Mouse (Mus musculus): ENCODE measurements around the gene Adam19.
A peak's percentile ranks its signal among the peaks of the same experiment; 100 is the strongest.
"Not testable (repeated sequence)": the region's sequence is repeated elsewhere in the genome, so short reads cannot be mapped to it uniquely, and the experiment has no call there.

Gene Adam19

GRCm38 (mm10) chr11:46143342-46143741, 87.5 kb downstream of the Adam19 start:
- DNase-seq = no peak

GRCm38 (mm10) chr11:46145163-46145875, 89.5 kb downstream of the Adam19 start:
- no peak for DNase-seq

GRCm38 (mm10) chr11:46146619-46147018, 90.8 kb downstream of the Adam19 start:
- DNase-seq = no peak

GRCm38 (mm10) chr11:46156945-46157344, 101.2 kb downstream of the Adam19 start:
- no peak for DNase-seq

DNA sequence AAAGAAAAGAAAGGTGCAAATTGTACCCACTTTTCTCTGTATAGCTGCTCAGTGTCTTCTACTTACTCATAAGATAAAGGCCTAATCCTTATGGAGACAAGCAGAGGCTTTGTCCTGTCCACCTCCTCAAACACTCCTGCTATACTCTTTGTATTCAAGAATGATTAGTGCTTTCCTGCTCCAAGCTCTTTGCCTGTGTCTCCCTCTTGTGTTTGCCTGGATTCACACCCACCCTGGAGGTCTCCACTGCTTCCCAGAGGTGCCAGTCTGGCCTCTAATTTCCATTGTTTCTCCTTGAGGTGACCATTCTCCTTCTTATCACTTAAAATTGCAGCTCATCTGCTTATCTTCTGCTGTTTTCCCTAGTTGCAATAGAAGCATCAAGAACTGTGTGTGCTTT, 101.7 kb downstream of the Adam19 start:
- DNase-seq = no peak

- DNase-seq = peak; percentile 40
Observed at GRCm38 (mm10) chr11:46165866-46166585, 110.2 kb downstream of the Adam19 start, which contains the start of gene Nipal4. Nipal4 (minus strand) TSS chr11:46166508.

DNA sequence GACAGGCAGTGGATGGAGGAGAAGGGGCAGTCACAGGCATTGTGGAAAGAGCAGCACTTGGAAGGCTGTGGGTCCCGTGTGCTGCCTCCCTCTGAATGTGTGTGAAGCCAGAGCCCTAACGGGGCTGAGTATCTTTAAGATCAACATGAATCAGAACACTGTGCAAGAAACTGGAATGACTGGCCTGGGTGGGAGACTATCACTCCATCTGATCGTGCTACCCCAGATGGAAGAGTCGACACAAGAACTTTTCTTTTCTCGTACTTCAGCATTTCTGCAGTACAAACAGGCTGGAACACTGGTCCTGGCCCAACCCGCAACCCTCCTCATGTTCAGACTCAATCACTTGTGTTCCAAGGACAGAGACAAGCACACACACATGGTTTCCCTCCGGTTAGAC, 112.7 kb downstream of the Adam19 start:
- no peak for DNase-seq

DNA sequence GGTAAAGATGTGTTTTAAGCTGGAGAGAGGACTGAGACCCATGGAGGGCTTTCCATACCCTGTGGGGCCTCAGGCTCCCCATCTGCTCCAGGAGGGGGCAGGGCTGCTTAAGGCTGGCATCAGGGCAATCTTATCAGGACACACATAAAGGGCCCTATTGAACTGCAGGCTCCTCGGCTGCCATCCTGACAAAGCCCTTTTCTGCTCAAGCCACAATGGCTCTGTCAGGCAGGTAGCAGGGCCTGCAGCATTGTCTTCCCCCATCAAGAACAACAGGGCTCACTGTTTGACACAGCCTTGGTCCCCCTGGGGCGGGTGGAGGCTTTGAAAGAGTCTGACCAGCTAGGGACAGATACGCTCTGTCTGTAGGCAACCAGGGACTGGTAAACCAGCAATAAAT, 114.1 kb downstream of the Adam19 start:
- DNase-seq = peak; percentile 59

- no peak for DNase-seq
Observed at GRCm38 (mm10) chr11:46172128-46172527, 116.3 kb downstream of the Adam19 start.

DNA sequence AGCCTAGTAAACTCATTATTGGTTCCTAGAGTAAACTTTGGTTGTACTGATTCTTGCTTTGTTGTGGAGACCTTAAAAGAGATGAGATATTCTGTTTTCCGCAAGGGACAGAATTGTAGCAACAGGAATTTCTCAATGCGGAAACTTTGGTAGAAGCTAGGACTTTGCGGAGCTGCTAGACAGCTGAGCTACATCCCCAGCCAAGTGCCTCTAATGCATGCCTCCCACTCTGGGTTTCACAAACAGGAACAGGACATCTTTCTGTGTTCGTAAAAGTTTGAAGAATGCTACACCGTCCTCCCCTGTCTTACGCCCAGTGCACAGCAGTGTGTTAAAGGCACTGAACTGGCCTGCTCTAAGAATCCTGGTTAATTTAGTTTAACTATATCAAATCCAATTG, 120.4 kb downstream of the Adam19 start:
- no peak for DNase-seq

- no peak for DNase-seq
Observed at GRCm38 (mm10) chr11:46177246-46178043, 121.7 kb downstream of the Adam19 start.

DNA sequence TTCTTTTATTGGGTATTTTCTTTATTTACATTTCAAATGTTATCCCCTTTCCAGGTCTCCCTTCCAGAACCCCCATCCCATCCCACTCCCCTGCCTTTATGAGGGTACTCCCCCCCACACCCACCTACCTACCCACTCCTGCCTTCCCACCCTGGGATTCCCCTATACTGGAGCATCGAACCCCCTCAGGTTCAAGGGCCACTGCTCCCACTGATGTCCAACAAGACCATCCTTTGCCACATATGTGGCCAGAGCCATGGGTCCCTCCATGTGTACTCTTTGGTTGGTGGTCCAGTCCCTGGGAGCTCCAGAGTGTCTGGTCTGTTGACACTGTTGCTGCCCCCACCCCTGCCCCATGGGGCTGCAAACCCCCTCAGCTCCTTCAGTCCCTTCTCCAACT, 126.2 kb downstream of the Adam19 start:
- DNase-seq = not testable (repeated sequence)

DNA sequence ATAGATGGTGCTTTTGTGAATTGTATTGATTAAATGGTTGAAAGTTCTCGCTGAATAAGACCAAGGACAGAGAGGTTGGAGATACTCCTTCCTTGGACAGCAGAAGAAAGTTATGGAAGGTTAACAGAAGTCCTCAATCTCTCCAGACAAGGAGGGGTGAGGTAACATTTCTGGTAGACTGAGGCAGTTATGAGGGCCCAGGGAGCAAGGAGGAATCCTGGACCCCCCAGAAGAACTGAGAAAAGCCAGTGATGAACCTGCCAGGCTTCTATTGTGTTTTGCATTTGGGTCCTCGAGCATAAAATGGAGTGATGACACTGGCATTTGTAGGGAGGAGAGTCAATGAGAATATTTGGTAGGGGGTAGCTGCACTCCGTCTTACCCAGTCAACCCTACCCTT, 129.2 kb downstream of the Adam19 start:
- no peak for DNase-seq

GRCm38 (mm10) chr11:46185486-46185885, 129.7 kb downstream of the Adam19 start:
- no peak for DNase-seq

DNA sequence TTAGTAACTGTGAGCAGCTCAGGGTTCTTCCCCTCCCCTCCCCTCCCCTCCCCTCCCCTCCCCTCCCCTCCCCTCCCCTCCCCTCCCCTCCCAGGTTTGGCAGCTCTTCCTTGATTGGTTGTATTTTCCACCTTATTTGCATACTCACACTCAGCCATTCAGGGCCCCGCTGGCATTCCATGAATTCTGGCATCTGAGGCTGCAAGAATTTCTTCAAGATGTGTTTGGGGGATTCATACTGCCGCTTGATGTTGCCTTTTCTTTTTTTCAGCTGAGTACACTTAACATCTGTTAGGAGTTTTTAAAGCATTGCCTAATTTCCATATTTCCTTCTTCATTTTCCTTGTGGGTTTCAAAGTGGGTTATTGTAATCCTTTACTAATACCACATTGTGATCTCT, 132.5 kb downstream of the Adam19 start:
- no peak for DNase-seq

GRCm38 (mm10) chr11:46194175-46194574, 138.4 kb downstream of the Adam19 start:
- DNase-seq = no peak

Measured in retina, postnatal 1 day (tissue).